Mouse (Mus musculus) stomach, adult 2 months (tissue): Measurements from ENCODE around the gene Mocs3. TPM values are rescaled to one million over a fixed set of nuclear protein-coding genes. Genes with fewer than 3 reads are reported as not detected.

ENCODE experiments used
- polyA plus RNA-seq: library from polyadenylated mRNA; depleted of rRNA; stranded (reverse); fragments of >200 nt; gene quantifications from 2 replicates; pipeline ENCODE4 v1.2.3, GENCODE M21; 2012; rRNA removed

Gene Mocs3
- 13.4 and 36.3 TPM in 2 replicates for polyA plus RNA-seq

DNA sequence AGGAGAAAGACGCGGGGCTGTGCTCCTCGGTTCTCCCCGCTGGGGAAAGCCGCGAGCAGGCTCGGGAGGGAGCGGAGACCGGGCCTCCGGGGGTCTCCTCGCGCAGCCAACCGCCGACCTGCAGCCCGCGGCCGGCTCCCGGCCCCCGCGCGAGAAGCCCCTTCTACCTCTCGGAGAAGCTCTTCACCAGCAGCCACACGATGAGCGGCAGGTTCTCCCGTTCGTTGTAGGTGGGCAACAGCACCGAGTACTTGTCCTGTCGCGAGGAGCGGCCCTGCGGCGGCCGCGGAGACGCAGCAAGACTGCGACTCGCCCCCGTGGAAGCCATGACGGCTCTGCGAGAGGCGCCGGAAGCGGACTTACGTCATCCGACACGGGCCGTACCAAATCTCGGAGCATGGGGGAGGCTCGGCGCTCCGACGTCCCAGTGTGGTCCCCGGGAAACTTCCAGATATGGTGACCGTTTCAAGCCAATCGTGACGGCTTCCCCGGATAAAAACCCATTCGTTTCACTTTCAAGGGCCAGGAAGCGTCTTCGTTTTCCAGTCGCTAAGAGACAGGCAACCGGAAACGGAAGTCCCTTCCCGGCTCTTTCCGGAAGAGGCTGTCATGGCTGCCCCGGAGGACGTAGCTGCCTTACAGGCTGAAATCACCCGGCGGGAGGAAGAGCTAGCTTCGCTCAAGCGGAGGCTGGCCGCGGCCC lies at the start of gene Mocs3, which contains the start of the genes Gm20716 and Dpm1:
Mocs3 (plus strand) TSS at position 597 of the 703 bp plus-strand sequence.
Gm20716 (minus strand) TSS at position 339 of the 703 bp plus-strand sequence.
Dpm1 (minus strand) TSS at position 566 of the 703 bp plus-strand sequence.

DNA sequence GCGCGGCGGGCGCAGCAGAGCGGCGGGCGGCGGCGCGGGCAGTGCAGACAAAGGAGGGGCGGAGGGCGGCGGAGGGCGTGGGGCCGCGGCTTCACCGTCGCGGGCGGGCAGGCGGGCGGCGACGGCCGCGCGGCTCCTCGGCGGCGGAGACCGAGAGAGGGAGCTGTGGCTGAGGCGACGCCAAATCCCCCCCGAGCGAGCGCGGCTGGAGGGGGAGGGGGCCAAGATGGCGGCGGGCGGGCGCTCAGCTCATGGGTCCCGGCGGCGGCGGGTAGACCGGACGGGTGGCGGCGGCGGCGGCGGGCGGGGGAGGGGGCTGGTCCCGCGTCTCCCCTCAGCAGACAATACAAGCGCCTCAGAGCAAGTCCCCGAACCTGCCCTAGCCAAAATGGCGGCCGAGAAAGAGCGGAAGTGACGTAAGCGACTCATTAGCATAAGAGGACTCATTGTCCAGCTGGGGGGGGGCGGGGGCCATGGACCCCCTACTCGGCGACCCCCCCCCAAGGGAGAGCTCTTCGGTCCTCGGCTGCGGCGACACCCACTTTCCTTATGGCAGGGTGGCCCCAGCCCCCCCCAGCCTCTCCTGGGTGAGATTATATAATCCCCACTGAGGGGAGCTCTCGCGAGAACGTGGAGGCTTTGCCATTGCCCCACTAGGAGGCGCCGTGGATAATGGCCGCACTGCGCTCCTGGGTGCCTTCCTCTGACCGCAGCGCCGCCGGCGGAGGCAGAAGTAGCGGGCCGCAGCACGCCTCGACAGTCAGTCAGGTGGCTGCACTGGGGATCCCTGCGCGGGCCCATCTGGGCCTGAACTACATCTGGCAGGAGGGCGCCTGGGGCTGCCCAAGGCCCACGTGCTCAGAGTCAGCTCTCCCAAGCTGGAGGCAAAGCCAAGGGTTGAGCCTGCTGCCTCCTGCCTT lies 23.4 kb upstream of the Mocs3 start, which contains the start of gene Adnp:
Adnp (minus strand) TSS at position 388 of the 920 bp plus-strand sequence.

DNA sequence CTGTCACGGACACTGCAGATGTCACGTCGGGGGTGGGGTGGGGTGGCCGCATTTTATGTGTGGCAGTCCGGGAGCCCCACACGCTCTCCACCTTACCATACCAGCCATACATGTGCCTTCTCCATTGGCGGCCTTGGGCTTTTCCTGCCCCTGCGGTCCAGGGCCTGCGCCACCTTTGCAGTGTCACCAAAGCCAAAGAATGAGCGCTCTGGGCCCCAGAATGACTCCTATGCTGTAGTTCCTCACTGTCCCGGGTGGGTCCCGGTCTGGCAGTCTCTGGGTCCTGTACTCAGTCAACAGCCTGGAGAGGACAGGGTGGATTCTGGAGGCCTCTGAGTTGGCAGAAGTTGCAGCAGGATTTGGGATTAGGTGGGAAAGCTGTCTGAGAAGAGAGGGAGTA lies 51.2 kb downstream of the Mocs3 start, which contains the start of gene Kcng1:
Kcng1 (minus strand) TSS at position 155 of the 400 bp plus-strand sequence.

Other genes with a start within 250 kb of the Mocs3 start
- 5.0 and 12.0 TPM in 2 replicates for gene Ripor3, start 220.0 kb upstream of the Mocs3 start, polyA plus RNA-seq
- 10.2 and 13.0 TPM in 2 replicates for gene Pard6b, start 149.6 kb upstream of the Mocs3 start, polyA plus RNA-seq
- 4.8 and 7.4 TPM in 2 replicates for gene Adnp, start 23.5 kb upstream of the Mocs3 start, polyA plus RNA-seq
- not detected in 2 replicates for gene Gm20716, start 258 bp upstream of the Mocs3 start, polyA plus RNA-seq
- 5.5 and 7.4 TPM in 2 replicates for gene Dpm1, start within 50 bp of the Mocs3 start, polyA plus RNA-seq
- 0.49 and 0.55 TPM in 2 replicates for gene Kcng1, start 51.1 kb downstream of the Mocs3 start, polyA plus RNA-seq